Mouse (Mus musculus) retina, embryonic 14.5 days (tissue): ENCODE data around the gene Bub3.

Source experiments
- DNase-seq: peaks from one replicate; pipeline ENCODE4 v3.0.0-alpha.2; 2015; ENCODE audit warnings: low spot score

The Bub3 gene

DNA sequence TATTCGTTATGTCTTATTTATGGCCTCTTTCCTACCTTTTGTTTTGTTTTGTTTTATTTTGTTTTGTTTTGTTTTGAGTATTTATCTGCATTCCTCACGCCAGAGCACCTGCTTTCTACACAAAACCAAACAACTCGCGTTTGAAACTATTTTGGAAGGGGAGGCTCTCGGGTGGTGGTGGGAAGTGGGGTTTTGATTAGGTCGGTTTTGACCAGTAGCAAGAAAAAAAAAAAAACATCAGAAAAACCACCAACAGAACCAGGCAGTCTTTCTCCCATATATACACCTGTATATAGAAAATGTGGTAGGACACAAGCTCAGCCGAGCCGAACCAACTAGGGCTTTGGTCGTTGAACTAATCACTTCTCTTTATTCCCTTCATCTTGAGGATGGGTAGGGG, 3.9 kb upstream of the Bub3 start:
- no peak for DNase-seq

DNA sequence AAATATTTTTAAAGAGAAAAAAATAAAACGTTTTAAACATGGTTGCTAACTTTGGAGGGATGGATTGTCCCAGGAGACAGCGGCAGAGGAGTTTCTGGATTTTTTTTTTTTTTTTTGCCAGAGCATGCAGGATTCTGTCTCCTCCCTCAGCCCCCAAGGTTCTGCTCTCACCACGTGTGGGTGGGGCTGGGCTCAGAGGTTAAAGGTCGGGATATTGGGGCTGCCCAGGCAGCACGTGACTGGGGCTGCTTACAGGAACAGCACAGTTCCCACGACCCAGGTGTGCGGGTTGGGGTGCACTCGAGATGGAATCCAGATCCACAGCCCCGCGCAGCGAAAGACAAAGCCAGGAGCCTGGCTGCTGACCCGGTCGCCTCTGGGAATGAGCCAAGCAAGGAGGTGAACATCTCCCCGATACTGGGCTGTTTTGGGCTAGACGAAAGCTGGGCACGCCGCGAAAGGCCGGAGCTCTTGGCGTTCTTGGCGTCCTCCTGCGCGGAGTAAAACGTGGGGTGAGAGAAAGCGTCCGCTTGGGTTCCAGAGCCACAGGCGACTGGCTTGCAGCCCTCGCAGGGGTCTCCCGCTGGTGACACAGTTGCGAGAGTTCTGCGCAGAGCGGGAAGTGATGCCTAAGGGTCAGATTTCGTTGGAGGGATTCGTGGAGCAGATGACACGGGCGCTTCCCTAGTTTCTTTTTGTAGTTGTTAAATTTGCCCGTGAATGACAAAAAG, 3.3 kb upstream of the Bub3 start:
- peak; percentile 34 for DNase-seq

DNA sequence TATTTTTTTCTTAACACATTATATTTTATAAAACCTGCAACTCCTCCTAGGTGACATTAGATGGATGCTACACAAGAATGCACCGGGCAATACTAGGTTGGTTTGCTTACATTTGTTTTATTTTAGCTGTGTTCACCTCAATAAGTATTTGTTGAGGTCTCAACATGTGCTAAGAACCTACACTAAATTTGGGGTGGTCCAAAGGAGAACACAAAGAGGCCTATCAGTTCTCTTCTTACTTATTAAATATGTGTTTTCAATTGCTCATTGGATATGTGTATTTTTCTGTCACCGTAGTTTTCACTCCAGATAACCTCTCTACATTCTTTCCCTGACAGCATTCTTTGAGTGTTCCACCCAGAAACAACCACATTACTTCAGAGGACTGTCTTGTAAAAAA, 2.3 kb upstream of the Bub3 start:
- peak; percentile 20 for DNase-seq

DNA sequence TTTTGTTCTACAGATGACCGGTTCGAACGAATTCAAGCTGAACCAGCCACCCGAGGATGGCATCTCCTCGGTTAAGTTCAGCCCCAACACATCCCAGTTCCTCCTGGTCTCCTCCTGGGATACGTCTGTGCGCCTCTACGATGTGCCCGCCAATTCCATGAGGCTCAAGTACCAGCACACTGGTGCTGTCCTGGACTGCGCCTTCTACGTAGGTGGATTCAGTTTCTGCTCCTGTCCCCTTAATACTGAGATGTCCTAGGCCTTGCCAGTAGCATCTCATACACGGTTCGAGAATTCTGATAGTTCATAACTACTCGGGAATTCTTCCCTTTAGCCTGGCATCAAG, 648 bp downstream of the Bub3 start:
- no peak for DNase-seq

DNA sequence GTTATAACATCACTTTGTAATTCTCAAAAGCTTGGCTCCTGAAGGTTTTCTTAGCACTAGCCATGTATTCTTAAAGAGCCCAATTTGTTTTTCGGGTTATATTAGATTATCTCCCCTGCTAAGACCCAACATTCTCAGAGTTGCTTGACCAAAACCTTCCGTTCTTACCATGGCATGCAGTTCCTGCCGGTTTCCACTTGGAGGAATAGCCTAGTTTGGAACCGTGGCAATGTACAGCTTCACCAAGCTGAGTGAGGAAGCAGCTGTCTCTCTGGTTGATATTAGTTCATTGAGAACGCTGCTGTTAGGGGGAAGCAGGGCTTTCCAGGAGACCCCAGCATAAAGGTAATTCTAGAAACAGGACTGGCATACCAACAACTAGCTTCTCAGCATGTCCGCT, 15.2 kb downstream of the Bub3 start:
- DNase-seq, result no peak

DNA sequence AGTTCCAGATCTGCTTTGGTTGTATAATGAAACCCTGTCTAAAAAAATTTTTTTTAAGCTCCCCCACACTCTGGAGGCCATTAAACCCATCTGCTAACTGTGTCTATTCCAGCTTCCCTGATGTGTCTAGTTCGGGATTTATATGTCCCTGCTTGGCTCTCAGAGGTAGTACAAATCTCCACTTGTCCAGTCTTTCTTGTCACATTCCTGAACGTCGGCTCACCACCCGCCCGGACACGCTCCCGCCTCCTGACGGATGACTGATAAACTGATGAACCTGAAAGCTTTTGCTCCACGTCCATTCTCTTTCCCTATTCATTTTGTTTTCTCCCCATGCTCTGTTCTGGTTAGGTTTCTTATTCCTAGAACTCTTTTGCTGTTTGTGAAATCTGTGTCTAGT, 22.2 kb downstream of the Bub3 start:
- no peak for DNase-seq

DNA sequence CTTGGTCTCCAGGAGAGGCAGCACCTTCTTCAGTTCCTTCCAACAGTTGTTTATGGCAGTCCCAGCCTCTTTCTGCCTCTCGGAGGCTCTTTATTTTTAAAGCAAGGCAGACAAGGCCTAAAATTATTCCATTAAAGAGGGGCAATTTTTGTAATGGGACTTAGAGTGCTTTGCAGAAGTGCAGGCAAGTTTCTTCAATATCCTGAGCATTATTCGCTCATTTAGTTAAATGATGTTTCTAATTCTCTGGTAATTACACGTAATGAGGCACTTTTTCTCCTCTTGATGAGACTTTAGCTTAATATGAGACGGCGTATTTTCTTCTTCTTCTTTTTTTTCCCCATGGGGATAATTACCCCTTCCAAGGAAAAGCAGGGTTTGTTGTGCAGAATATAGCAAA, 25.5 kb downstream of the Bub3 start:
- DNase-seq, result no peak

DNA sequence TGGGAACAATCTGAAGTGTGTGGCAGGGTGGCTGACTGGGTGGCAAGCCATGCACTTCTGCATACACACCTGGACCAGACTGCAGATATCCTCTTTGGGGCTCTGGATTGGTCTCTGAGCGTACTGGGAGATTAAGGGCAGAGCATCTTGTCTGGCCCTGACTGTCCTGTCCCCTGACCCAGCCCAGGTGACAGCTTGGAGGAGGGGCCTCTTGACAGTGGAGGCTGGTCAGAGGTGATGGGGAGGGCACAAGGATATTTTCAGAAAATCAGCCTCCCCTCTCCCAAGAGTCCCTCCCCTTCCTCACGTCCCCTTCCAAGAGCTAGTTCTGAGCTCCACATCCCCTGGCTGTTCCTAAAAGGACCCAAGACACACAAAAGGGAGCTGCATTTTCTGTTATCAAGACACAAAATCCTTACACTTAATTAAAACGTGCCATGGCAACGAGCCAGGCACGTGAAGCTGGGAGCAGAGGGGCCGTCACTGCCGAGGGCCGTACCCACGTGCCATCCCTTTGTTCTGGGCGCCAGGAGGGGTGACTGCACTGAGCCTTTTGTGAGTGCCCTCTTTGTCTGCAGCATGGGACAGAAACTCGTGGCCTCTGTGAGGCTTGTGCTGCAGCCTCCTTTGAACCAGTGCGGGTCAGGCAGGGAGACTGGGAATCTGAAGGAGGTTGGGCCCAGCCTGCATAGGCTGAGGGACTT, 37.9 kb downstream of the Bub3 start:
- DNase-seq, result peak; percentile 63

DNA sequence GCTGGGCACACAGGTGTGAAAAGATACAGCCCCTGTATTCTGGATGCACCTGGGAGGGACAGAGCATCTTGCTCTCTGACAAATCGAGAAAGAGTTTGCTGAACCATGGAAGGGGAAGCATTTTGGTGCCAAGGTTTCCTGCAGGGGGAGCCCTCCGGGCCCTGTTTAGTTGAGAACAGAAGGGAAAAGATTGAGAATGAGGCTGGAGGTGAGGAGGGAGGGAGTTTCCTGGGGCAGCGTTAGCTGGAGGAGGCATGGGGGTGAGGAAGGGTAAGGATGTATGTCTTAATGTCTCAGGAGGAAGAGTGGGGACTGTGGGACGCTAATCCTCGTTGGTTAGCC, 38.4 kb downstream of the Bub3 start:
- peak; percentile 77 for DNase-seq

DNA sequence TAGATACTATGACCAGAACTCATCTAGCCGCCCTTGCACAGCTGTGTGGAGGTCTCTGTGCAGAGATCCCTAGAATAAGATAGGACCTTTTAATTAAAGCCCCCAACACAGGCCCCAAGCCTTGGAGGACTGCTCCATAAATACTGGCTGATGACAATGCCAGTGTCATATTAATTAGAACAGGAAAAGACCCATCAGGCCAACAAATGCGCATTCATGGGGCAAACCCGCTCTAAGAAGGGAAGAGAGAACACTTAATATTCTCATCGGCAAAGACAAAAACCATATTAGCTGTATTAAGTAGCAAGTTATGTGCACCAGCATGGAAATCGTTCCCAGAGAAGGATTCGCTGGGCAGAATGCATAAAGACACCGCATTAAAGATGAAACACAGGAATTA, 42.1 kb downstream of the Bub3 start:
- peak; percentile 66 for DNase-seq

DNA sequence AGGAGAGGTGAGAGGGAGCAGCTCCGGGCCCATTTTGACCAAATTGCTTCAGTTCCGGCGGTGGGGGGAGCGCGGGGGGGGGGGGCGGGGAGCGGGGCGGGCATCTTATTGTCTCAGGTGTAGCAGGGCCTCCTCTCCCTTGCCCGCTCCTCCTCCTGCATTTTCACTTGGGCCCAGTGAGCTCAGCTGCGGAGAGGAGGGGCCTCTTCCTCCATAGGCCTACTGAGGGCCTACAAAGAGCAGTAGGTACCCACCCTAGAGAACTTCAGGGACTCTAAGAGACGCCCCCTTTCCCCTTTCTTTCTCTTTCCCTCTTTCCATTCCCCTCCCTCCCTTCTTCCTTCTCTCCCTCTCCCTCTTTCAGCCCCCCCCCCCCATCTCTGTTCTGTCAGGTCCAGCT, 43.2 kb downstream of the Bub3 start:
- DNase-seq, result no peak

DNA sequence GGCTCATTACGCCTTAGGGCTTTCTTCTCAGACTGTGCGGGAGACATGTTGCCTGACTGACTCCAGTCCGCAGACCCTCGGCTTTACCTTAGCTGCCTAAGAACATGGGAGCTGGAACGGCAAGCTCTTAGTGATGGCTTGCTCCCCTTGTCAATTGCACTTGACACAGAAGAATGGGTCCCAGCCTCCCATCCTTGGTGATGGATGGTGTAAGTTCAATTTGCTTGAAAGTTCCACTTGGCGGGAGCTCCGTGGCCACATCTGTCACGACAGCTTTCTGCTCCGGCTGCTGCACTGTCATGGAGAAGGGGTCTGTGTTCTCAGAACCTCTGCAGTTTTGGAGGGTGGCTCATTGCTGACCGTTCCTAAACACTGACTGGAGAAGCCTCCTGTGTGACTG, 44.9 kb downstream of the Bub3 start:
- no peak for DNase-seq

DNA sequence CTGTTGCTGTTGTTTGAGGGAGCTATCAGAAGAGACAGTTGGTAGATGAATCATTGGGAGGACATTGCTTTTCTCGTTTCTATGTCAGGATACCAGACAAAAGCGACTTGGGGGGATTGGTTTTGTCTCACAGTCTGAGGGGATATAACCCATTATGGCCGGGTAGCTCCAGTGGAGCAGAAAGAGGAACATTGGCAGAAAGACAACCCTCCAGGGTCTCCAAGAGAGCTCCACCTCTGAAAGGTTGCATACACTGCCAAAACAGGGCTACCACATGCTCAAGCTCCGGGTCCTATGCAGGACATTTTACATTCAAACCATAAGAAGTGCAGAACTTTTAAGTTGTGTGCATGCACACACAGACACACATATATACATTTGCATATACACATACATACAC, 45.5 kb downstream of the Bub3 start:
- no peak for DNase-seq

DNA sequence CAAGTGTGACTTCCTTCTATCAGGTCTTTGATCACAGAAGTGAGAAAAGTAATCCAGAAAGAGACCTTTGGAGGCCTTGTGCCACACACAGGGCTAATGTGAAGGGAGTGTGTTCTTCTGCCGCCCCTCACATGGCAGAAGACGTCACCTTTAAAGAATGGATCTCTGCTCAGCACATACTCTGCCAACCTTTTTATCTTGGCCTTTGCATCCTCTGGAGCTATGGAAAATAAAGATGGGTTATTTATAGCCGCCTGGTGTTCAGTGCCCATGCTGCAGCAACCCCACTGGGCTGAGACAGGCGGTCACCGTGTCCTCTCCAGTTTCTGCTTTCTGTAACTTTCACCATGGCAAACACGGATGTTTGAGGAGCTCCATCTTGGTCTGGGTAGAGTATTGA, 48.0 kb downstream of the Bub3 start:
- DNase-seq, result no peak

DNA sequence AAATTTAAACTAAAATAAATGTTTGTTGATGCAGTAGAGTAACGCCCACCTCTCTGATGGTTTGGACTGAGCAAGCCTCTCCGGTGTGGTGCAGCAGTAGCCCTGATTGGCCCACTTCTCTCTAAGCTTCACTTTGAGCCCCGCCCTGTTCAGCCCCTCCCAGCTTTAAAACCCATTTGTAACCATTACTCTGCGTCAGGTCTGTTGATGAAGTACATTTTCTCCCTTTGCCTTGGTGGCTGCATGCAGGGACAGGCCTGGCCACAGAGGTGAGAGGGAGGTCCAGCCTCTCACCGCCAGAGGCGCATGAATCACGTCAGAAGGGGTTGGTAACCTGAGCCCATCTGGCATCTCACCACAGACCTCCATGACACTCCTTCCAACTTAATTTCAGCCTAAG, 49.7 kb downstream of the Bub3 start:
- DNase-seq, result no peak
